11 mouse cellular contexts compared by ENCODE assay signal in the genomic region with DNA sequence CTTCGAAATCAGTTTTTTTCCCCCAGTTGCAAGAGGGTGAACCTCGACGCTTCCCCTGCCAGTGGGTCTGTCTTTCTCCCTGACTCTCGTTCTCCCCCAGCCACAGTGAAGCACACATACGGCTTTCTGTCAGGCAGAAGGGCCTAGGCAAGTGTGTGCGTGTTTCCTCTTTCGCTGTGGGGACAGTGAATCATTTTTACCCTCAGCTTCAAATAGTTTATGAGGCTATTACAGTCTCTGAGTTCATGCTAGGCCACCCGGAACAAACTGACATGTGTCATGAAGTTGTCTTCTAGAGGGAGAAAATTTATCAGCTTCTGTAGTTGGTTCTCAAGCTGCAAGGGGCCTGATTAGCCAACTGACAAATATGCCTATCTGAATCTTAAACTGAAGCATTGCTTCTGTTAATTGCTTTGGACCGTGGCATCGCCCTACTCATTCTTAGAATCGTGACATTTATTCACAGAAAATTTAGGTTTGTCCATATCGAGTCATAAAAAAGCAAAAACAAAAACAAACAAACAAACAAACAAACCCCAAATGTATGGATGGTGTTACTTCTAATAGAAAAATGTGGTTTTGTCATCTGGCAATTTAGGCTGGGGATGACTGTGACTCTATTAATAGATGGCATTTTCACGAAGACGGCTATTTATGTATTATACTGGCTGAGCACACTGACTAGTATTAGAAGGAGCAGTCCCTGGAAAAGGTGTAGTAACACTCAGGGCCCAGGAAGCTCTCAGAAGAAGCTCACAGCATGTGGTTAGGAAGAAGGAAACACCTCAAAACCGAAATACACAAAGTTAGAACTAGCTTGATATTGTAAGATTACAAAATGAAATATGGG. TPM values are rescaled to one million over a fixed set of nuclear protein-coding genes. Genes with fewer than 3 reads are reported as not detected.
A peak's percentile ranks its signal among the peaks of the same experiment; 100 is the strongest.
DNase-seq lines count a peak whose midpoint lies in the region; ATAC-seq and TF ChIP-seq lines count a peak whose summit lies in the region.
"Had no signal": no experiment of that assay in that cellular context is flagged by ENCODE, and none has a peak within 500 bp of the region (broad histone marks: within the 10 kb centered on the region; RNA-seq: fewer than 3 reads in every experiment).

No protein-coding gene starts in this region.

- WGBS in embryonic facial prominence, embryonic 15.5 days, result 66% methylated on average over 15 of the region's 15 CpGs
- WGBS in embryonic facial prominence, embryonic 10.5 days, result 71% methylated on average over 15 of the region's 15 CpGs
- WGBS in midbrain, embryonic 13.5 days, result 74% methylated on average over 15 of the region's 15 CpGs
- 71% methylated on average over 15 of the region's 15 CpGs for WGBS in midbrain, embryonic 11.5 days
- WGBS in liver, adult 2 months, result 26% methylated on average over 15 of the region's 15 CpGs
- 41% methylated on average over 15 of the region's 15 CpGs for WGBS in spleen, adult 2 months

- no peaks in the 10 kb centered on the region for H3K36me3 ChIP-seq in embryonic facial prominence, embryonic 15.5 days
- no peaks in the 10 kb centered on the region for H3K36me3 ChIP-seq in embryonic facial prominence, embryonic 10.5 days (replicated peaks)
- no peaks in the 10 kb centered on the region for H3K36me3 ChIP-seq in midbrain, embryonic 13.5 days
- H3K36me3 ChIP-seq in midbrain, embryonic 11.5 days (ENCODE audit: control insufficient read depth, insufficient read depth, low read length), result no peaks in the 10 kb centered on the region
- peaks cover 12% of the 10 kb centered on the region for H3K36me3 ChIP-seq in liver, adult 2 months (ENCODE audit: control insufficient read depth, insufficient read depth, low read length)
- H3K36me3 ChIP-seq in spleen, adult 2 months (ENCODE audit: control insufficient read depth, insufficient read depth, low read length), result no peaks in the 10 kb centered on the region
- H3K36me3 ChIP-seq: limb, embryonic 15.5 days; neural tube, embryonic 13.5 days had no signal

- no peak overlapping the region for H3K27ac ChIP-seq in embryonic facial prominence, embryonic 15.5 days (replicated peaks)
- H3K27ac ChIP-seq in embryonic facial prominence, embryonic 10.5 days (replicated peaks), result no peak overlapping the region
- H3K27ac ChIP-seq in midbrain, embryonic 13.5 days, result no peak overlapping the region
- no peak overlapping the region for H3K27ac ChIP-seq in midbrain, embryonic 11.5 days (ENCODE audit: low read depth, low read length)
- peak overlapping the region; percentile 99 for H3K27ac ChIP-seq in liver, adult 2 months (replicated peaks; ENCODE audit: insufficient read depth, low read depth, low read length)
- peak overlapping the region; percentile 36 for H3K27ac ChIP-seq in spleen, adult 2 months (ENCODE audit: insufficient read depth, low read length)
- H3K27ac ChIP-seq: limb, embryonic 15.5 days; neural tube, embryonic 13.5 days had no signal

- H3K4me3 ChIP-seq in embryonic facial prominence, embryonic 15.5 days (replicated peaks), result no peak overlapping the region
- H3K4me3 ChIP-seq in embryonic facial prominence, embryonic 10.5 days, result no peak overlapping the region; the same call in 1 of the 2 replicates
- no peak overlapping the region for H3K4me3 ChIP-seq in midbrain, embryonic 13.5 days (replicated peaks)
- no peak overlapping the region for H3K4me3 ChIP-seq in midbrain, embryonic 11.5 days (ENCODE audit: low read depth, low read length)
- H3K4me3 ChIP-seq in liver, adult 2 months (ENCODE audit: insufficient read depth, low read depth, low read length), result peak overlapping the region; percentile 95
- peak overlapping the region; percentile 19 for H3K4me3 ChIP-seq in spleen, adult 2 months (ENCODE audit: extremely low read depth, insufficient read depth, insufficient read length)

- peak overlapping the region; percentile 95; the same call in 1 of the 2 replicates for H3K4me2 ChIP-seq in embryonic facial prominence, embryonic 15.5 days (replicated peaks)
- peak overlapping the region; percentile 85 for H3K4me2 ChIP-seq in midbrain, embryonic 13.5 days (replicated peaks)
- H3K4me2 ChIP-seq in midbrain, embryonic 11.5 days, result no peak overlapping the region

- no peaks in the 10 kb centered on the region for H3K4me1 ChIP-seq in embryonic facial prominence, embryonic 15.5 days
- H3K4me1 ChIP-seq in embryonic facial prominence, embryonic 10.5 days, result peaks cover 11% of the 10 kb centered on the region; the same call in 1 of the 2 replicates
- peaks cover 12% of the 10 kb centered on the region for H3K4me1 ChIP-seq in midbrain, embryonic 13.5 days (replicated peaks)
- no peaks in the 10 kb centered on the region; the same call in 1 of the 2 replicates for H3K4me1 ChIP-seq in midbrain, embryonic 11.5 days (ENCODE audit: control insufficient read depth, insufficient read depth, low read length)
- H3K4me1 ChIP-seq in liver, adult 2 months (ENCODE audit: control insufficient read depth, insufficient read depth, low read length), result peaks cover 14% of the 10 kb centered on the region; the same call in 1 of the 2 replicates
- H3K4me1 ChIP-seq in spleen, adult 2 months (ENCODE audit: control insufficient read depth, insufficient read depth, insufficient read length), result peaks cover 8% of the 10 kb centered on the region; the same call in 1 of the 2 replicates

- H3K79me2 ChIP-seq in liver, adult 2 months (ENCODE audit: control insufficient read depth, insufficient read depth, low read length), result peaks cover 7% of the 10 kb centered on the region; the same call in 1 of the 2 replicates

- no peak for TF ChIP-seq CTCF in liver, adult 2 months (IDR thresholded peaks at IDR 0.05; ENCODE audit: low read depth, low read length)
- TF ChIP-seq CTCF in spleen, adult 2 months (IDR thresholded peaks at IDR 0.05; ENCODE audit: extremely low read depth, insufficient read depth, insufficient read length, insufficient replicate concordance), result no peak

- no peak overlapping the region for H3K9ac ChIP-seq in embryonic facial prominence, embryonic 15.5 days
- H3K9ac ChIP-seq in midbrain, embryonic 13.5 days (replicated peaks), result no peak overlapping the region
- no peak overlapping the region for H3K9ac ChIP-seq in midbrain, embryonic 11.5 days (ENCODE audit: low read length)
- peak overlapping the region; percentile 98 for H3K9ac ChIP-seq in liver, adult 2 months (ENCODE audit: low read depth, low read length)
- H3K9ac ChIP-seq: limb, embryonic 15.5 days had no signal

- TF ChIP-seq POLR2A in liver, adult 2 months (IDR thresholded peaks at IDR 0.05; ENCODE audit: extremely low read depth, insufficient read depth, low read length), result no peak
- TF ChIP-seq POLR2A in spleen, adult 2 months (IDR thresholded peaks at IDR 0.05; ENCODE audit: low read depth, low read length), result no peak

- no peak for ATAC-seq in embryonic facial prominence, embryonic 15.5 days (ENCODE audit: insufficient number of reproducible peaks, low FRiP score, low TSS enrichment, low read depth)
- ATAC-seq in midbrain, embryonic 13.5 days, result no peak
- no peak for ATAC-seq in midbrain, embryonic 11.5 days (ENCODE audit: low FRiP score)

- no peaks in the 10 kb centered on the region for H3K9me3 ChIP-seq in embryonic facial prominence, embryonic 15.5 days (replicated peaks)
- H3K9me3 ChIP-seq in embryonic facial prominence, embryonic 10.5 days, result peaks cover 7% of the 10 kb centered on the region; the same call in 1 of the 2 replicates
- no peaks in the 10 kb centered on the region for H3K9me3 ChIP-seq in midbrain, embryonic 13.5 days
- no peaks in the 10 kb centered on the region for H3K9me3 ChIP-seq in midbrain, embryonic 11.5 days (ENCODE audit: control insufficient read depth, low read length)
- H3K9me3 ChIP-seq: limb, embryonic 15.5 days; neural tube, embryonic 13.5 days had no signal

- H3K27me3 ChIP-seq in embryonic facial prominence, embryonic 15.5 days, result peaks cover 10% of the 10 kb centered on the region; the same call in 1 of the 2 replicates
- peaks cover 45% of the 10 kb centered on the region for H3K27me3 ChIP-seq in embryonic facial prominence, embryonic 10.5 days (replicated peaks; ENCODE audit: low read depth, poor library complexity, severe bottlenecking)
- H3K27me3 ChIP-seq in midbrain, embryonic 13.5 days, result peaks cover 23% of the 10 kb centered on the region
- peaks cover 8% of the 10 kb centered on the region for H3K27me3 ChIP-seq in midbrain, embryonic 11.5 days (ENCODE audit: control insufficient read depth, insufficient read depth, low read length)
- no peaks in the 10 kb centered on the region for H3K27me3 ChIP-seq in liver, adult 2 months (ENCODE audit: control insufficient read depth, insufficient read depth, low read length)
- H3K27me3 ChIP-seq in spleen, adult 2 months (ENCODE audit: control insufficient read depth, insufficient read depth, low read length), result no peaks in the 10 kb centered on the region

- no peak for DNase-seq in embryonic facial prominence, embryonic 10.5 days (ENCODE audit: low spot score)
- DNase-seq in midbrain, embryonic 11.5 days (ENCODE audit: low spot score, missing footprints), result no peak
- DNase-seq in liver, adult 2 months (ENCODE audit: extremely low read depth, low read depth, low spot score), result peak; percentile 50
- peak in 1 of 2 experiments; percentile 14 for DNase-seq in spleen, adult 2 months (ENCODE audit: low read depth in 1 of 2, low spot score in 2 of 2)
- DNase-seq in kidney, postnatal 10 days, result no peak
- DNase-seq in cerebellum, postnatal 4 days (ENCODE audit: low spot score in 2 of 2), result no peak
- DNase-seq: kidney, postnatal 14 days had no signal

RNA-seq across cellular contexts. Expression of gene Abcb4, which starts 1.3 kb away (rescaled TPM):
- polyA plus RNA-seq in embryonic facial prominence, embryonic 15.5 days (2015; fragmentation: Nextera tagmentation; extraction: Ambion mirVana), result 0.35 and 0.49 TPM in 2 replicates
- polyA plus RNA-seq in embryonic facial prominence, embryonic 10.5 days (2016; fragmentation: Nextera tagmentation; extraction: Ambion mirVana), result 0.28 and 0.54 TPM in 2 replicates
- 0.54 and 0.63 TPM in 2 replicates for polyA plus RNA-seq in midbrain, embryonic 13.5 days (2015; fragmentation: Nextera tagmentation; extraction: Ambion mirVana)
- 0.46 and 0.60 TPM in 2 replicates for polyA plus RNA-seq in midbrain, embryonic 11.5 days (2014; fragmentation: Nextera tagmentation; extraction: Ambion mirVana)
- total RNA-seq in liver, adult 2 months (2014; rRNA removed), result 164 and 202 TPM in 2 replicates
- 66.9 and 77.2 TPM in 2 replicates for polyA plus RNA-seq in liver, adult 2 months (2012; rRNA removed)
- polyA plus RNA-seq in spleen, adult 2 months (2012; rRNA removed), result 4.9 and 6.9 TPM in 2 replicates

Comparison
In these comparisons a context has a peak if more than half of its experiments do, and no peak if none do; other contexts are left out.
1. H3K27ac ChIP-seq: peak in liver, adult 2 months (single experiment) and spleen, adult 2 months (single experiment); none in embryonic facial prominence, embryonic 15.5 days (single experiment), embryonic facial prominence, embryonic 10.5 days (single experiment), midbrain, embryonic 13.5 days (single experiment) and midbrain, embryonic 11.5 days (single experiment).
2. H3K4me3 ChIP-seq: peak in liver, adult 2 months (single experiment) and spleen, adult 2 months (single experiment); none in embryonic facial prominence, embryonic 15.5 days (single experiment), embryonic facial prominence, embryonic 10.5 days (single experiment), midbrain, embryonic 13.5 days (single experiment) and midbrain, embryonic 11.5 days (single experiment).